Mouse (Mus musculus): ENCODE measurements around the gene Prph2.

DNA sequence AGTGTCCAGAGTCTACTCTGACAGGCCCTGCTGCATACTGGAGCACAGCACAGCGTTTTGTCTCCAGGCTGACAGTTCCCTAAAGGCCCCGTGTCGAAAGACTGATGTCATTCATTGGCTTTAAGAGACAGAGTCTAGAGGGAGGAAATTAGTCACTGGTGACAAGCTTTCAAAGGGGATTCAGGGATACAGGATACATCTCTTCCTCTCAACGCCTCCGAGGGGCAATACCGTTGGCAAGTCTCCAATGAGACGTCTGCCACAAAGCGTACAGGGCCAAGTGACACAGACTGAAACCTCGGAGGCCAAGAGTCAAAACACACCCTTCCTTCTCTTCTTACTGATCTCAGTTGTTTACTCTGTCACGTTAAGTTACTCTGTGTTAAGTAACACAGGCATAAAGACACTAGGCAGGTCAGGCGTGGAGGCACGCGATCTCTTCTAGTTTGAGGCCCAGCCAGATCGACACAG lies 30.4 kb upstream of the Prph2 start:
- TF ChIP-seq POLR2A (IDR thresholded peaks at IDR 0.05; ENCODE audit: control insufficient read depth, low read depth, low read length) (no peak), CTCF (IDR thresholded peaks at IDR 0.05; ENCODE audit: control insufficient read depth, insufficient read depth, insufficient replicate concordance, low read depth, low read length) (no peak)

Measured in testis, adult 2 months (tissue).